Mouse (Mus musculus) thymus, adult 2 months (tissue): ENCODE data around the gene Dapk1.
"Not testable (repeated sequence)": the region's sequence is repeated elsewhere in the genome, so short reads cannot be mapped to it uniquely, and the experiment has no call there.

Experiments used
- CTCF ChIP-seq: fragments of 200-500 bp; IDR thresholded peaks from 2 replicates; pipeline ENCODE4 v1.5.1; 2012; ENCODE audit warnings: mild to moderate bottlenecking, control low read depth, low read length, moderate library complexity, borderline replicate concordance; ENCODE audit not compliant: control insufficient read depth, poor library complexity, insufficient read depth; ENCODE audit errors: extremely low read depth
- POLR2A ChIP-seq: fragments of 200-500 bp; IDR thresholded peaks from 2 replicates; pipeline ENCODE4 v1.6.1; 2012; ENCODE audit warnings: mild to moderate bottlenecking, low read length, control low read depth, moderate library complexity; ENCODE audit not compliant: control insufficient read depth, poor library complexity, insufficient read depth; ENCODE audit errors: extremely low read depth

- not testable (repeated sequence) for TF ChIP-seq CTCF, POLR2A
Observed at GRCm38 (mm10) chr13:60610971-60611370, 9.2 kb downstream of the Dapk1 start.
